Mouse (Mus musculus) lung, embryonic 14.5 days (tissue): ENCODE results near the gene Spo11. TPM values are rescaled to one million over a fixed set of nuclear protein-coding genes. Genes with fewer than 3 reads are reported as not detected.

Source experiments
- ATAC-seq: fragments of 200-750 bp; cut with Nextera tagmentation; 2 replicates; pipeline ENCODE4 v1.8.0; 2017; ENCODE audit warnings: mild to moderate bottlenecking, moderate TSS enrichment, moderate library complexity; ENCODE audit not compliant: insufficient read depth
- DNase-seq: peaks from one replicate; pipeline ENCODE4 v3.0.0-alpha.2; 2015
- H3K27ac ChIP-seq: fragments of 300-500 bp; sonication (generic); 2 replicates; pipeline ENCODE4 v1.5.1; 2014; ENCODE audit warnings: low read depth, mild to moderate bottlenecking, moderate library complexity
- H3K27me3 ChIP-seq: fragments of 300-500 bp; sonication (generic); 2 replicates; pipeline ENCODE4 v1.6.1; 2014; ENCODE audit warnings: low read length, control low read depth; ENCODE audit not compliant: insufficient read depth
- H3K36me3 ChIP-seq: fragments of 300-500 bp; sonication (generic); 2 replicates; pipeline ENCODE4 v1.6.1; 2014; ENCODE audit warnings: control low read depth; ENCODE audit not compliant: insufficient read depth
- H3K4me1 ChIP-seq: fragments of 300-500 bp; sonication (generic); 2 replicates; pipeline ENCODE4 v1.6.1; 2014; ENCODE audit warnings: antibody characterized with exemption, control low read depth; ENCODE audit not compliant: insufficient read depth
- H3K4me2 ChIP-seq: fragments of 300-500 bp; sonication (generic); 2 replicates; pipeline ENCODE4 v1.6.1; 2014; ENCODE audit warnings: mild to moderate bottlenecking
- H3K4me3 ChIP-seq: fragments of 300-500 bp; sonication (generic); 2 replicates; pipeline ENCODE4 v1.5.1; 2014; ENCODE audit warnings: low read depth, low read length
- H3K9ac ChIP-seq: fragments of 300-500 bp; sonication (generic); 2 replicates; pipeline ENCODE4 v1.6.1; 2014
- H3K9me3 ChIP-seq: fragments of 300-500 bp; sonication (generic); 2 replicates; pipeline ENCODE4 v1.6.1; 2016; ENCODE audit warnings: low read depth, low read length, control low read depth
- CTCF ChIP-seq: IDR thresholded peaks from 2 replicates; pipeline ENCODE4 v1.5.1; 2016; ENCODE audit warnings: antibody characterized with exemption, low read depth
- WGBS: fragments of 180-500 bp; shearing (Covaris S2); extraction: QIAGEN DNeasy Blood & Tissue Kit; methylation state at CpG from one replicate; pipeline ENCODE4 v1.1.7; 2014; 5-methylcytosine and 5-hydroxymethylcytosine counted together
- polyA plus RNA-seq: library from polyadenylated mRNA; unstranded; fragments of >200 nt; fragmentation: Nextera tagmentation; extraction: Ambion mirVana; gene quantifications from 2 replicates; pipeline ENCODE4 v1.2.1, GENCODE M21; 2014

Spo11 gene
- polyA plus RNA-seq, 1 experiment from 2014 or later: 0.13 TPM

DNA sequence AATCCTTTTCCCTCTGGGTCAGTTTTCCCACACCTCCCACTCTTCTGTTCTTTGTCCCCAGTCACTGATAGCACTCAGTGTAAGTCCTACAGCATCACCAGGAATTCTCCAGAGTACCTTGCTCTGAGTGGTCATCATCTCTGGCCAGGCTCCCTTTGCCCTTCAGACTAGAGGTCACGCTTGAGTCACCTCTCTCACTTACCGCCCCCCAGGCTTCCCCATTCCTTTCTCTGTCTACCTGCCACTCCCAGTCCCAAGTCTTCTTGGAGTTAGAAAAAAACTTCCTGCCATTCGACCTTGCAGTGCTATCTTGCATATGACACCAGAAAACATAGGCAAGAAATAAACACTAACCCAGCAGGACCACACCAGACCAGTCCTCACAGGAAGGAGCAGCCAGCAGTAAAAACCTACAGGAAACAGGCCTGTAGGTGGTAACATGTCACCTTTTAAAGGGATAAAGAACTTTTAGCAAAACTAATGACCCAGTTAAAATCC, 32.8 kb downstream of the Spo11 start:
- Histone ChIP-seq H3K27me3 (no peaks in the 10 kb centered on the region), H3K4me3 (no peak overlapping the region), H3K9ac (no peak overlapping the region), H3K4me1 (no peaks in the 10 kb centered on the region), H3K4me2 (no peak overlapping the region), H3K27ac (no peak overlapping the region), H3K9me3 (no peaks in the 10 kb centered on the region), H3K36me3 (peaks cover 99% of the 10 kb centered on the region)
- no peak for TF ChIP-seq CTCF
- DNase-seq (no peak), ATAC-seq (no peak)
- WGBS: 58% methylated on average over 3 of the region's 3 CpGs

DNA sequence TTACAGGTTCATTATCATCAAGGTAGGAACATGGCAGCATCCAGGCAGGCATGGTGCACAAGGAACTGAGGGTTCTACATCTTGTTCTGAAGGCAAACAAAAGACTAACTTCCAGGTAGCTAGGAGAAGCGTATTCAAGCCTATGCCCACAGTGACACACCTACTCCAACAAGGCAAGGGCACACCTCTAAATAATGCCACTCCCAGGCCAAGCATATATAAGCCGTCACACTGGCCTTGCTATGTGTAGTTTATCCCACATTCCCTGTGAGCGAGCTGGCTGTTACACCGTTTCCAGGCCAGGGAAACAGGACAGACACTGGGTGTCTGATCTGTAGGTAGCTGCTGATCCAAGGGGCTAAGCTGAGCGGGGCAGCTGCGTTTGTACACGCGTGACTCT, 33.9 kb downstream of the Spo11 start:
- Histone ChIP-seq H3K4me3 (no peak overlapping the region), H3K4me2 (no peak overlapping the region), H3K4me1 (no peaks in the 10 kb centered on the region), H3K9ac (no peak overlapping the region), H3K36me3 (peaks cover 97% of the 10 kb centered on the region), H3K27ac (no peak overlapping the region), H3K27me3 (no peaks in the 10 kb centered on the region), H3K9me3 (no peaks in the 10 kb centered on the region)
- DNase-seq (no peak), ATAC-seq (no peak)
- 92% methylated on average over 8 of the region's 8 CpGs for WGBS
- TF ChIP-seq CTCF: no peak

DNA sequence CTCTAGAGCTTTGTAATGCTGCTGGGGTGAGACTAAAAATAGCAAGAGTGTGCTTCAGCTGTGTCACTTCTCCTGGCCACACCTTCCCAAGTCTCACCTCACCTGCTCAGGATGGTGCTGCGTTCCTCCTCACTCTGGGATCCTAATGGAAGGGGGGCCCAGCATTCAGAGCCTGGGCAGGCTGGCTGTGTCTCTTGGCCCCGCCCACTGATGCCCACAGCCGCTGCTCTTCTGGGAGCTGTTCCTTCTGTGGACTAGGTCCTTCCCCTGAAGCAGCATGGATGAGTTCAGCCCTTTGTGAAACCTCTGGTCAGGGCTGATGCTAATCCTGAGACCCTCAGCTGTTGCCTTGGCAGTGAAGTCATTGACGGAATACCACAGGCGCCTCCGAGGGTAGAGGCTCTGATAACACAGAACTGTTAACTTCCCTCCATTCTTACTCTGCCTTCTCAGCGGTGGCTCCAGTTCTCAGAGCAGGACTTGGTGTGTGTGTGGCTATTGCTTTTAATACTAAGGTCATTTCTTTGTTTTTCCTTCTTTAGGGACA, 37.3 kb downstream of the Spo11 start:
- Histone ChIP-seq H3K9ac (no peak overlapping the region), H3K27ac (no peak overlapping the region), H3K4me2 (no peak overlapping the region), H3K27me3 (no peaks in the 10 kb centered on the region), H3K36me3 (peaks cover 63% of the 10 kb centered on the region), H3K9me3 (no peaks in the 10 kb centered on the region), H3K4me3 (no peak overlapping the region), H3K4me1 (no peaks in the 10 kb centered on the region; the same call in none of the 2 replicates)
- 61% methylated on average over 7 of the region's 7 CpGs for WGBS
- no peak for DNase-seq
- no peak for ATAC-seq
- TF ChIP-seq CTCF: no peak

DNA sequence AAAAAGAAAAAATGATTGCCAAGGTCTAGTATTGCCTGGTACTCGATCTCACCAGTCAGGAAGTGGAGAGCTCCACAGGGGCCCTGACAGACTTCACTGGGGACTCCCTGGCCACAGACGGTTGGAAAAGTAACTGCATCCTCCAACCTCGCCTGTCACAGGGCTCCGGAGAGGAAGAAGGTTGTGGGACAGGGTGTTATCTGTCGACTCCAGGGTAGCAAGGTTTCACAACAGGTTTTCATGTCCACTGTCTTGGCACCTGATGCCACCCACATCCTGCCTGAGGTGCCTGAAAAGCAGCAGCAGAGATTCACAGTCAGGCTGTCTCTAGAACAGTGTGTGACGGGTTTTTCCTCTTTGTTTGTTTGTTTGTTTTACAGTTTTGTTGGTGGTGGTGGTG, 40.4 kb downstream of the Spo11 start:
- H3K27me3 ChIP-seq: no peaks in the 10 kb centered on the region
- no peak overlapping the region for H3K4me2 ChIP-seq
- no peaks in the 10 kb centered on the region for H3K9me3 ChIP-seq
- peaks cover 4% of the 10 kb centered on the region for H3K4me1 ChIP-seq
- no peak for DNase-seq
- ATAC-seq: no peak
- no peak for TF ChIP-seq CTCF
- 32% methylated on average over 6 of the region's 6 CpGs for WGBS
- H3K36me3 ChIP-seq: peaks cover 32% of the 10 kb centered on the region
- H3K27ac ChIP-seq: no peak overlapping the region
- no peak overlapping the region for H3K4me3 ChIP-seq
- H3K9ac ChIP-seq: no peak overlapping the region

DNA sequence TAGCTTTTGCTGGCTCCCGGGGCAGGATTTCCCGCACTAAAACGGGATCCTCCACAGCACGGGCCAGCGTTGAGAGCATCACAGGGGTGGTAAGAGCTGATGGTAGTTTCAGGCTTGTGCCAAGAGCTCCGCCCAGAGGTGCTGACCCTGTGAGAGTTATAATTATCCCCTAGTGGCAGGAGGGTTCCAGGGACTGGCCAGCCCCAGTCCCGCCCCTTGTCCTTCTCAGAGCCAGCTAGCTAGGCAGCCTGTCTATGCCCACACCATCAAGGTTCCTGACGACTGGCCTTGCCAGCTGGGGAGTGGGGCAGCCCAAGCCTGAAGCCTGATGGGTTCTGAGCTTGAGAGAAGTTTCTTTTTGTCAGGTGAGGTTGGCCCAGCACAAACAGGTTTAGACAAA, 41.1 kb downstream of the Spo11 start:
- H3K9ac ChIP-seq: no peak overlapping the region
- ATAC-seq (no peak), DNase-seq (peak; percentile 43)
- peak overlapping the region; percentile 89; the same call in 1 of the 2 replicates for H3K4me2 ChIP-seq
- no peaks in the 10 kb centered on the region for H3K9me3 ChIP-seq
- peaks cover 10% of the 10 kb centered on the region for H3K4me1 ChIP-seq
- peaks cover 27% of the 10 kb centered on the region for H3K36me3 ChIP-seq
- no peak overlapping the region for H3K4me3 ChIP-seq
- no peaks in the 10 kb centered on the region for H3K27me3 ChIP-seq
- WGBS: 20% methylated on average over 8 of the region's 8 CpGs
- no peak overlapping the region for H3K27ac ChIP-seq
- peak; percentile 24; the same call in 1 of the 2 replicates for TF ChIP-seq CTCF

DNA sequence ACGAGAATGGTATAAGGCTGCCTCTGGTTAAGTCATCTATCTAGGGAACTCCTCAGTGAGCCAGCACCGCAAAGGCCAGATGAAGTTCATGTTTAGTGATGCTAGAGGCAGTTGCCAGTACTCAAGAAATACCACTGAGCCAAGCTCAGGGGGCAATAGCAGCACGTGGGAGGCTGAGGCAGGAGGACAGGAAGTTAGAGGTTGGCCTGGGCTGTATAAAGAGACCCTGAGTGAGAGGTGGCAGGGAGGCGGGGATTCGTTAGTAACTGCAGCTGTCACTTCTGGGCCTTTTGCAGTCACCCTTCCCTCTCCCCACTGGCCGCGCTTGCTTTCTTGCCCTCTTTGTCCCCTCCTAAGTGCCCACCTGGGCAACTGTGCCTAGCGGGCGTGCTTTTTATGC, 41.8 kb downstream of the Spo11 start:
- Histone ChIP-seq H3K9ac (peak overlapping the region; percentile 18), H3K4me3 (peak overlapping the region; percentile 27), H3K27me3 (no peaks in the 10 kb centered on the region), H3K4me1 (peaks cover 10% of the 10 kb centered on the region), H3K27ac (no peak overlapping the region), H3K9me3 (no peaks in the 10 kb centered on the region), H3K4me2 (peak overlapping the region; percentile 89), H3K36me3 (peaks cover 25% of the 10 kb centered on the region)
- peak; percentile 1; the same call in 1 of the 2 replicates for ATAC-seq
- no peak for TF ChIP-seq CTCF
- peak; percentile 19 for DNase-seq
- WGBS: 17% methylated on average over 9 of the region's 9 CpGs

DNA sequence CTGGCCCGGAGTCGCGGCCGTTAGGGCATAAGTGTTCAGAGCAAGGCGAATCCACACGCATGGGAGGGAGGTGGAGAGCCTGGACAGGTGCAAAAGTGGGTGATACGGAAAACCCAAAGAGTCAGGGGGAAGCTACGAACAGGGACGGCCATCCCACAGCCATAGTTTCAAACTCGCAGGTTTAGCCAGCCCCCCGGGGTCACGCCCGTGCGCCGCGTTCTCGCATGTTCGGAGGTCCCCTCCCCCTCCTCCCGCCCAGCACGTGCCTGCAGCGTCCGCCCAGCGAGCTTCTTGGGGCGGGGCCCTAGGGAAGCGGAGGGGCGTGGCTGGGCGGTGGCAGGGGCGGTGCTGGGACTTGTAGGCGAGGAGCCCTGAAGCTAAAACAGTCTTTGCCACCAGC, 42.3 kb downstream of the Spo11 start:
- H3K9me3 ChIP-seq: no peaks in the 10 kb centered on the region
- ATAC-seq (peak; percentile 80), DNase-seq (peak; percentile 94)
- peak overlapping the region; percentile 27 for H3K4me3 ChIP-seq
- H3K9ac ChIP-seq: peak overlapping the region; percentile 18
- 0% methylated on average over 29 of the region's 29 CpGs for WGBS
- H3K27me3 ChIP-seq: no peaks in the 10 kb centered on the region
- H3K4me2 ChIP-seq: peak overlapping the region; percentile 89
- TF ChIP-seq CTCF: no peak
- H3K27ac ChIP-seq: no peak overlapping the region
- H3K4me1 ChIP-seq: peaks cover 10% of the 10 kb centered on the region
- H3K36me3 ChIP-seq: peaks cover 25% of the 10 kb centered on the region
